Mouse (Mus musculus): Measurements from ENCODE around the gene Jpt2.
A peak's percentile ranks its signal among the peaks of the same experiment; 100 is the strongest.

Gene Jpt2

GRCm38 (mm10) chr17:24907591-24907990 is 52.9 kb downstream of the Jpt2 start:
- no peak for DNase-seq (ENCODE audit: low read depth)

- no peak for DNase-seq (ENCODE audit: low read depth)
Observed at GRCm38 (mm10) chr17:24903767-24904166, 56.7 kb downstream of the Jpt2 start.

- DNase-seq (ENCODE audit: low read depth): peak; percentile 22
Observed at GRCm38 (mm10) chr17:24902671-24903474, 57.6 kb downstream of the Jpt2 start.

- no peak for DNase-seq (ENCODE audit: low read depth)
Observed at GRCm38 (mm10) chr17:24902124-24902523, 58.4 kb downstream of the Jpt2 start.

GRCm38 (mm10) chr17:24900014-24900413 is 60.5 kb downstream of the Jpt2 start:
- DNase-seq (ENCODE audit: low read depth): no peak

GRCm38 (mm10) chr17:24899153-24899552 is 61.3 kb downstream of the Jpt2 start:
- DNase-seq (ENCODE audit: low read depth): no peak

- DNase-seq (ENCODE audit: low read depth): no peak
Observed at GRCm38 (mm10) chr17:24898041-24898854, 62.2 kb downstream of the Jpt2 start.

- no peak for DNase-seq (ENCODE audit: low read depth)
Observed at GRCm38 (mm10) chr17:24897600-24897999, 62.9 kb downstream of the Jpt2 start.

- DNase-seq (ENCODE audit: low read depth): no peak
Observed at GRCm38 (mm10) chr17:24896993-24897269, 63.6 kb downstream of the Jpt2 start.

- DNase-seq (ENCODE audit: low read depth): peak; percentile 86
Observed at GRCm38 (mm10) chr17:24896241-24896992, 64.1 kb downstream of the Jpt2 start, which contains the start of gene Nme3. TSS of gene Nme3 (plus strand) at chr17:24896500.

- no peak for DNase-seq (ENCODE audit: low read depth)
Observed at GRCm38 (mm10) chr17:24895571-24896240, 64.8 kb downstream of the Jpt2 start.

- peak; percentile 91 for DNase-seq (ENCODE audit: low read depth)
Observed at GRCm38 (mm10) chr17:24894995-24895547, 65.4 kb downstream of the Jpt2 start, which contains the start of the genes Eme2 and Mrps34. TSS of gene Eme2 (minus strand) at chr17:24895087. TSS of gene Mrps34 (plus strand) at chr17:24895116.

GRCm38 (mm10) chr17:24894061-24894994 is 66.2 kb downstream of the Jpt2 start:
- DNase-seq (ENCODE audit: low read depth): no peak

- DNase-seq (ENCODE audit: low read depth): no peak
Observed at GRCm38 (mm10) chr17:24893276-24893675, 67.2 kb downstream of the Jpt2 start.

- no peak for DNase-seq (ENCODE audit: low read depth)
Observed at GRCm38 (mm10) chr17:24892785-24893184, 67.7 kb downstream of the Jpt2 start.

GRCm38 (mm10) chr17:24891321-24891720 is 69.2 kb downstream of the Jpt2 start:
- no peak for DNase-seq (ENCODE audit: low read depth)

GRCm38 (mm10) chr17:24890151-24891092 is 70.1 kb downstream of the Jpt2 start:
- DNase-seq (ENCODE audit: low read depth): no peak

- no peak for DNase-seq (ENCODE audit: low read depth)
Observed at GRCm38 (mm10) chr17:24888862-24889261, 71.6 kb downstream of the Jpt2 start.

Measured in induced T-regulatory cell, adult 2 months (primary cell).